Mouse (Mus musculus): Measurements from ENCODE around the gene Gm14403. TPM values are rescaled to one million over a fixed set of nuclear protein-coding genes. Genes with fewer than 3 reads are reported as not detected.

Gene Gm14403
- 0.11 TPM in 1 of 2 replicates, not detected in the other for polyA plus RNA-seq (2012)

DNA sequence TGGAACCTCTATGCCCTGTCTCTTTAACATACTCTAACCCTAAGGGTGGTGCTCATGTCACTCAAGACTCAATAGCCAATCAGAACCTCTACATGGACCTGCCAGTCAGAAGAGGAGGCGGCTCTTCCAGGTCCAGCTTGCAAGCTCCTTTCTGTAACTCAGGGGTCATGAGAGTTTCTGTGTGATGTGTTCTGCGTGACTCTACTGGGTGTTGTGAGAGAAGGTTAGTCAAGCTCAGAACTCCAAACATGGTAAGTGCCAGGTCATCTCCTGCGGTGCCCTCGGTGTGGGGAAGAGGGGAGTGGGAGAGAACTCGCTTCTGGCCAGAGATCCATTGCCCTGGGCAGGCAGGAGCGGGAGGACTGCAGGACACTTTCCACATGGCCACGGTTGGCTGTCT lies at the start of gene Gm14403:
Gm14403 (plus strand) TSS at position 149 of the 400 bp plus-strand sequence.

DNA sequence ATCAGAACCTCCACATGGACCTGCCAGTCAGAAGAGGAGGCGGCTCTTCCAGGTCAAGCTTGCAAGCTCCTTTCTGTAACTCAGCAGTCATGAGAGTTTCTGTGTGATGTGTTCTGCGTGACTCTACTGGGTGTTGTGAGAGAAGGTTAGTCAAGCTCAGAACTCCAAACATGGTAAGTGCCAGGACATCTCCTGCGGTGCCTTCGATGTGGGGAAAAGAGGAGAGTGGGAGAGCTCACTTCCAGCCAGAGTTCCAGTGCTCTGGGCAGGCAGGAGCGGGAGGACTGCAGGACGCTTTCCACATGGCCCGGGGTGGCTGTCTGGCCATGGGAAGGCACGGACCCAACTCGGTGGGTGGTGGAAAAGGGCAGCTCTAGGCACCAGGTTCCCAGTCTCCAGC lies 33.3 kb upstream of the Gm14403 start, which contains the start of gene Zfp970:
Zfp970 (plus strand) TSS at position 58 of the 400 bp plus-strand sequence.

Other genes with a start within 250 kb of the Gm14403 start
- 0.10 TPM in 1 of 2 replicates, not detected in the other for gene Gm14409, start 231.2 kb upstream of the Gm14403 start, polyA plus RNA-seq (2012)
- gene Gm14412, start 173.9 kb upstream of the Gm14403 start, polyA plus RNA-seq (2012): not detected in 2 replicates
- 0.10 and 0.12 TPM in 2 replicates for gene Gm14418, start 99.9 kb upstream of the Gm14403 start, polyA plus RNA-seq (2012)
- gene Zfp970, start 33.5 kb upstream of the Gm14403 start, polyA plus RNA-seq (2012): 0.26 and 0.30 TPM in 2 replicates
- gene Gm14406, start 80.0 kb downstream of the Gm14403 start, polyA plus RNA-seq (2012): not detected in 2 replicates

Data from megakaryocyte-erythroid progenitor cell, adult 5 weeks (primary cell).